Mouse (Mus musculus) gastrocnemius, postnatal 14 days (tissue): ENCODE measurements at regions not wholly inside any gene's neighbourhood (a gene's known extent, or its start where the extent isn't known, plus 50 kb on each side); places are given as distances from the start of the nearest gene placed in this dataset.

Experiments used
- DNase-seq: peaks from one replicate; pipeline ENCODE4 v3.0.0; 2021; ENCODE audit warnings: mixed read lengths
- intact Hi-C: fragments of 180-260 bp; cut with DNase I; formaldehyde crosslinking; loops from one replicate; pipeline ENCODE4 v1.15.1; 2025; ENCODE audit warnings: low total_unique reads

- DNase-seq = peak; percentile 30
Measured at GRCm38 (mm10) chr13:59393231-59393938, 191.6 kb downstream of the Agtpbp1 start.

DNA sequence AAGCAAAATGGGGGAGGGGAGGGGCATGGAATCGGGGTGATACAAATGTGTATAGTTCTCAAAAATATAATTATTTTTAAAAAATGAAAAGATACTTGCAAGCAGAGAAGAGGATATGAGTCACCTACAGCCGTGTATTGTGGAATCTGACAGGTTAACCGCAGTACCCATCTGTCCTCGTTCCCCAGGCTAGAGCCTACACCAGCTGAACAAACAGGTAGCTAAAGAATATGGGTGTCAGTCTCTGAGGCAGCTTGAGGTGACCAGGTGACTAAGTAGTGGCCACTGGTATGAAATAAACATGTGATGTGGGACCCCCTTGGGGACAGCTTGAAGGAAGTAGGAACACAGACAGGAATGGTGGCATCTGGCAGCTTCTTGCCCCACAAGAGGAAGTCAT is 192.2 kb downstream of the Agtpbp1 start:
- intact Hi-C loops = no loop called here
- no peak for DNase-seq

More at GRCm38 (mm10) chr13:59393231-59393938, 191.6 kb downstream of the Agtpbp1 start:
- intact Hi-C loops = no loop called here

DNA sequence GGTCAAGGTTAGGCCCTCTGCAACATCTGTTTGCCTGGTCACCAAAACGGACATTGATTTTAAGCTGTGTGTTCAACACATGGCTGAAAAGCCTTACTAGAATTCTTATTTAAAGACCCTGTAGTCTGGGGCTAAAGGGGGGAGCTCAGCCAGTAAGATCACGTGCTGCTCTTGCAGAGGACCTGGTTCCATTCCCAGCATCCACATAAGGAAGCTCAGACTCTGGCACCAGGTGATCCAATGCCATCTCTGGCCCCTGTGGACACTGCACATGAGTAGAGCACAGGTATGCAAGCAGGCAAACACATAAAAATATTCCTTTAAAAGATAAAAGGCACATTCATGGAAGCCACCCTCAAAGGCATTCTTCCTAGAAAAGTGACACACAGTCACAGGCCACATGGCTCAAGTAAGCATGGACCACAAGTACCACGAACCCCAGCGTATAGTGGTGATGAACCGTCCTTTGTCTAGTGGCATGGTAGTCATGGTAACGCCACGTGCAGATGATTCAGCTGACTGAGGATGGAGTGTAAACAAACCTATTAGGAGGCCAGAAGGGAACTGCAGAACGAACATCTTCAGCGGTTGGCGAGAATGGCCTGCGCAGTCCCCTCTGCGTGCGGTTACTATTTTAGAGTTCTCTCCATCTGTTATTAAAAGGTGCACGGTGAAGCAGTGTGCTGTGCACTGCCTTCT is 197.3 kb downstream of the Agtpbp1 start:
- no peak for DNase-seq
- intact Hi-C loops = no loop called here

DNA sequence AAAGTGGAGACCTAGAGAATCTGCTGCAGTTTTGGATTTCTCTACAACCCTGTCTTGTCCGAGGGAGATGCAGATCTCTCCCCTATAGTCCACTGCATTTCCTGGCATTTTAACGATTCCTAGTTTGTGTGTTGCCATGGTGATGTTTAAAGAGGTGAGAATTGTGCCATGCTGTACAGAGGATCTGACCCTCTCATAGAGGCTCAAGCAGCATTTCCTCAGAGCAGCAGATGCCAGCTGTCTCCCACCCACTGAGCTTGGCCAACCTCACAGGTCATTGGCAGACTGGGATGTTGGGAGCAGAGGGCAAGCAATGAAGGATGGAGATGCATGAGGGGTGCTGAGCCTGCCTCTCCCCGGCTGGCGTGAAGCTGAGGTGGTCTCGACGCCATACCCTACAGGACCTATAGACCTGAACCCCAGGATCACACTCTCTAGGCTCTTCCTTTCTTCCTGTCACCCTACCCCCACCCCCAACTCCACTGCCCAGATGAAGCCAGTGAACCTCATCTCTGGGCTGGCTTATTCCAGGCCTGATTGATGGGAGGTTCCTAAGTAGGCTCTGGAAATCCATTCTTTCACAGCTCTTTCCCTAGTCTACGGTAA is 198.0 kb downstream of the Agtpbp1 start:
- intact Hi-C loops = no loop called here
- DNase-seq = no peak

GRCm38 (mm10) chr13:59385824-59386223 is 199.2 kb downstream of the Agtpbp1 start:
- intact Hi-C loops = no loop called here
- DNase-seq = no peak

DNA sequence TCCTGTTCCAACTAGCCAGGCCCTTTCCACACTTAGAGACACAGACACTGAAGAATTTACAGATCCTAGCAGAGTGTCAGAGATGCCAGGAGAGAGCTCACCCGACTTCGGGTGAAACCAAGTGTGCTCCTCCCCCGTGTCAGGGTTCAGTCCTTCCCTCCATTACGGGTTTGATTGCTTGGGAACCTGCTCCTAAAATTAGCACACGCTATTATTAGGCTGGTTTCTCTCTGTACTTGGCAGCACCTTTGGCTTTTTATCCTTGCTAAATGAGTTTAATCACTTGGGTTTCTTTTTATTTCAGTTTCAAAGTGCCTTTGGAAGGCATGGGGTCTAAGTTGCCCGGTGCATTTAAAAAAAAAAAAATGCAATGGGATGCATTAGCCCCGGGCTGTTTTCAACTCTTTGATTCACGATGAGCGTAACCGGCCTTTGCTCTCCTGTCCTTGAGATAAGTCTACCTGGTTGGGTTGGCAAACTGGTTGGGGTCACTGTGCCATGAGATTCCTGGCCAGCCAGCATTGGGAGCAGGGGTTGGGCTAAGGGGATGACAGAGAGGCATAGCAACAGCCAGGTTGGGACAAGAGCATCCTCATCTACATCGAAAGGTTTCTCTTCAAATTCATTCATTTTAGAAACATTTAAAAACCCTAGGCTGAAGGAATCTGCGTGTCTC is 214.7 kb downstream of the Agtpbp1 start:
- intact Hi-C loops = no loop called here
- DNase-seq = no peak

DNA sequence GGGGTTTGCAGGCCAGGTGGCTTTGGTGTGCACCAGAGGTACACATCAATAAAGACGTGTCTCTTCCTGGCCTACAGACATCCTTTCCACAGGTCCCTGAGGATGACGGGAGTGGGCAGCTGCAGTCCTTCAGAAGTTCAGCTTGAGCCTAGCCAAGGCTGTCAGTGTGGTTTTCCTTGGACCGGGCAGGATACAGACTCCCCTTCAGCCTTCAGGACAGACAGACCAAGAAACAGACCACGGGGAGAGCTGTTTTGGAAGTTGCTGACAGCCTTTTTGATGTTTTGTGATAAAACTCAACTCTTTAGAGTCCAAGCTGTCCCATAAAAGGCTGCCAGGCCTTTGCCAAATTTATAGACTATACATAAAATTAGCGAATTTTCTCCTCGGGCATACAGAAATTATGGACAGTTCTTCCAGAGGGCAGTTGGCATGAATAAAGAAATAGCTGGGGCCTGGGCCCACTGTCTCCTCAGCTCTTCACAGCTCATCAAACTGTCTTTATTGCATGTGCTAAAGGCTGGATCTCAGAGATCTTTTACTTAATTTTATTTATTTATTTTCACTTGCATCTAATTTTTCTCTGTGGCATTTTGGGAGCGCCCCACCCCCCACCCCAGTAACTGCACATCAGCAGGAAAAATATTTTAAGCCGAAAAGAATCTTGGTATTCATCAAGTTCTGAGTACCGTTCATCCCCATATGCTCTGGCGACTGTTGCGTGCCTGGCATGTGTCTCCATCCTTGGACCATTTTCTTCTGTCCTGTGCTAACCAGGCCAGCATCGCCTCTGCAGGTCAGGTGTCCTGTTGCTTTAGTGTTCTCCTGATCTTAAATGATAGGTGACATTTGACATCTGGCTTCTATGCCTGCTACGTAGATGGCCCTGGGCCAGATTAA is 216.2 kb downstream of the Agtpbp1 start:
- no peak for DNase-seq
- intact Hi-C loops = loop anchor here (10.0 kb wide), 2 partner anchors 564 to 724 kb away; partner anchors contain the start of gene Ntrk2

- peak; percentile 79 for DNase-seq
- intact Hi-C loops = loop anchor here (10.0 kb wide), 2 partner anchors 561 to 721 kb away; partner anchors contain the start of gene Ntrk2
Measured at GRCm38 (mm10) chr13:59365460-59365859, 219.6 kb downstream of the Agtpbp1 start.

GRCm38 (mm10) chr13:59363428-59363827 is 221.6 kb downstream of the Agtpbp1 start:
- intact Hi-C loops = loop anchor here (10.0 kb wide), 2 partner anchors 559 to 719 kb away; partner anchors contain the start of gene Ntrk2
- no peak for DNase-seq

DNA sequence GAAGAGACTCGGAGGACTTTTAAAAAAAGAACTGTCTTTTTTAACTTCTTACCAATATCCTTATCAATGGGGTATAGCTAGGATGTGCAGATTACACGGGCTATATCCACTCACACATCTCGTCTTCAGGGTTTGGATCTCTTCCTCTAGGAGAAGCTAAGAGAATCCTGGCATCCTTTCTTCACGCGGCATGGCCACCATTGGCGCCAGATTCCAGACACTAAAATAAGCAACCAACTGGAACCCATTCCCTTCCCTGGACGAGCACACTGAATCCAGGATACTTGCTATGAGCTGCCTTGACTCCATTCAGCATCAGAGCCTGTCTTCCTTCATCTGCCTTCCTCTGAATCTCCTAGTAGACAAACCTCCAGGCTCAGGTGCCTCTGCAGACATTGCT is 223.7 kb downstream of the Agtpbp1 start:
- intact Hi-C loops = loop anchor here (10.0 kb wide), 2 partner anchors 557 to 717 kb away; partner anchors contain the start of gene Ntrk2
- no peak for DNase-seq

DNA sequence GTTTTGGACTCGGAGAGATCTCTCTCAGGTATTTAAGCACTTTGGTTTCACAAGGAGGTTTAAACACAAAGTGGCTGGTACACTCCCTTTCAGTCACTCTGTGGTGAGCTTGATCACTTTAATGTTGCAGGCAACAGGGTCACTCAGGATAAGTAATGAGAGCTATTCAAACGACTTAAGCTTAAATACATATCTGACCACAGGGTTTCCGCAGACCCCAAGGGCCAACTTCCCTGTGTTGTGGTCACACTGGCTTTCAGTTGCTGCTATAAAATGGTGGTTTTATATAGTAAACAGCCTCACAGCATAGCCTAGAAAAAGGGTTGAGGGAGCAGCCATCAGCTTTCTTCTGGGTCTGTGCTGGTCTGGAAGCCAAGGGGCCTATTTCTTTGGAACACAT is 225.0 kb downstream of the Agtpbp1 start:
- no peak for DNase-seq
- intact Hi-C loops = loop anchor here (10.0 kb wide), 2 partner anchors 555 to 715 kb away; partner anchors contain the start of gene Ntrk2

DNA sequence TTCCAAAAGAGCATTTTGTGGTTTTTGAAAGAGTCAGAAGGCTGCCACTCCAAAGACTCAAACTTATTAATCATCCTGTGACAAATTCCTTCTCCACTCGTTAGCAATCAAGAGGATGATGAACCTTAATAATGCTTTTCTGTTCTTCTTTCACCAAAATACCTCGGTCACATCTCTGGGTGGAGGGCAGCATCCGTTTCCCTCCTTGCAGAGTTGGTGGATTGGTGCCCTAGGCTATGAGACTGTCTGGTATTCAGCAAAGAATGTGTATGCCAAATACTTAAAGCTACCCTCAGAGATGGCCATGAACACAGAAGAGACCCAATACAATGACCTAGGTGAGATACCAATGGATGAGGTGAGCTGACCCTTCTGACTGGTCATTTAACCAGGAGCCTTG is 226.6 kb downstream of the Agtpbp1 start:
- intact Hi-C loops = no loop called here
- no peak for DNase-seq

DNA sequence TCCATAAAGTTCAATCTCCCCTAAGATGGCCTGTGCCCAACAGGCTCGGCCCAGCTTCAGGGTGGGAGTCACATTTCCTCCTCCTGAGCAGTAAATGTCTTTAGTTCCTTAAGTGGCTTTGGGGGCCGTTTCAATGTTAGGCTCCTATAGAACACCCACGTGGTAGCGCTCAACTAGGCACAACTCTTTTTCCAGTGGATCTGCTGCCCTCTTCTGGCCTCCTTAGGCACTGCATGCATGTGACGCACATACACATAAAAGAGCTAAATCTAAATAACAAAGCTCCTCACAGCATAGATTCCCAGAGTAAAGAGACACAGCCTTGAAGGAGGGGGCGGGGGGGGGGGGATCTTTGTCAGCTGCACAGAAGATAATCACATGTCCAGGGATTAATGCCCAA is 233.6 kb downstream of the Agtpbp1 start:
- intact Hi-C loops = no loop called here
- DNase-seq = no peak

DNA sequence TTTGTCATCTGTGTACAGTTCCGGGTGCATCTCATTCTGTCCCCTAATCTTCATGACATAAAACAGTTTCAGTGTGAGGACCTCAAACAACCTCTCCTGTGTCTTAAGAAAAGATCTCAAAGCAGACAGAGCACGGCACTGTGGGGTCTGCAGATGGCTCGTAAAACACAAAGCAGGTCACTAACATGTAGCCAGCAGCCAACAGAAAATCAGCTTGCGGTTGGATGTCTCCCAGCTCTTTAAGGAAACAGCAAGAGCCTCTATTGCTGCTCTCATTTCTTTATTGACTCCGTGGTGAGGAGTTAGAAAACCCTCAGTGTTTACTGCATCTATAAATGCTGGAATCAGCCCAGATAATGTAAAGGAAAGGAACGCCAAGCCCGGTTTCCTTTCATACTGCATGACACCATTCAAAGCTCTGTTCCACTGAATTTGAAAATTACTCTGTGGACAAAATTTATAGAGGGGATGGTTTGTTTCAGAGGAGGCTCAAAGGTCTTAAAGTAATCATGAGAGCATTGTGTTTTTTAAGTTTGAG is 234.3 kb downstream of the Agtpbp1 start:
- intact Hi-C loops = no loop called here
- no peak for DNase-seq

DNA sequence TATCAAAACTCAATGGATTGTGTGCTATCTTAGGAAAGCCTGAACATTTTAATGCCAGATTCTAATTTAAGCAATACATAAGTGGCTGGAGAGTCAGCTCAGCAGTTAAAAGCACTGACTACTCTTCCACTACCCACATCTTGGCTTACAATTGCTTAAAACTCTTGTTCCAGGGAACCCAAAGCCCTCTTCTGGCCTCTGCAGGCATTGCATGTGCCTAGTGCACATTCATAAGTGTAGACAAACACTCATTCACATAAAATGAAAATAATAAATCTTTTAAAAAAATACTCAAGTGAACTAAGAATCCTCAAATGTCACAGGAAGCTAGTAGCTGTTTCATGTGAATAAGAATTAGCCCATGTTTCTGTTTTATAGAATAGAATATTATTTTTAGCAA is 236.5 kb downstream of the Agtpbp1 start:
- DNase-seq = no peak
- intact Hi-C loops = no loop called here

DNA sequence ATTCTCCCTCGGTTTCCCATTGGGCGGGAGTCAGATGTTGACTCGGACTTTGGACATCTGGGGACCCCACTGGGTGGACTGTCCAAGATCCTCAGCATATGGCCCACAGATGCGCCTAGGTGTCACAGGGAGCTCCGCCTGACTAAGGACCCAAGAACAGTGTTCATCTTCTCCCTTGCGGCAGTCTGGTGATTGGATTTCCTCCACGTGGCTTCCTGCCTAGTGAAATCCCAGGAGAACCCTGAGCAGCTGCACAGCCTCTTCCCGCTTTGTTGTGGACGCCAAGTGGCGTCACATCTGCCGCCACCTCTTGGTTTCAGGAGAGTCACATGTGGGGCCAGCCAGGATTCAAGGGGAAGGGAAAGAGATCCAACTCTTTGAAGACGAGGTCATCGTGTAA is 243.2 kb downstream of the Agtpbp1 start:
- peak; percentile 75 for DNase-seq
- intact Hi-C loops = no loop called here

DNA sequence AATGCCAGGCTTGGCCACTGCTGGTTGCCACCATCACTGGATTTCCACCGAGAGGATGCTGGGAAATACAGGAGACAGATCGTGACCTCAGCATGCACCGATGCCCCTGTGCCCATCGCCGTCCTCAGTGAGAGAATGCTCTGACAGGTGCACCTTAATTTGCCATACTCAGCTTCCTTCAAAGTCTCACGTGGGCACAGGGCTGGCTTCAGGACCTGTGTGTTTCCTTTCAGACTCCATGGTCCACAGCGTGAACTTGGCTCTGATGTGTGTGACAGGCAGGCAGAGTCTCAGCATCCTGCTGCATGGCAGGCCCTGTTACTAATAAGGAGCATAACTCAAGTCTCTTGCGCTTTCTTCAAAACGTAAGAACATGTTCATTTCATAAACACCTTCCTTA is 246.6 kb downstream of the Agtpbp1 start:
- intact Hi-C loops = no loop called here
- DNase-seq = no peak

GRCm38 (mm10) chr13:59323933-59324332 is 261.1 kb downstream of the Agtpbp1 start:
- DNase-seq = no peak
- intact Hi-C loops = no loop called here

GRCm38 (mm10) chr13:59323441-59323840 is 261.6 kb downstream of the Agtpbp1 start:
- DNase-seq = no peak
- intact Hi-C loops = no loop called here
